Mouse (Mus musculus) 416B (cell line): ENCODE data around the gene Raver2.

Source experiments
- DNase-seq: peaks from one replicate; pipeline ENCODE4 v3.0.0; 2011; ENCODE audit warnings: low read depth

Raver2 gene

DNA sequence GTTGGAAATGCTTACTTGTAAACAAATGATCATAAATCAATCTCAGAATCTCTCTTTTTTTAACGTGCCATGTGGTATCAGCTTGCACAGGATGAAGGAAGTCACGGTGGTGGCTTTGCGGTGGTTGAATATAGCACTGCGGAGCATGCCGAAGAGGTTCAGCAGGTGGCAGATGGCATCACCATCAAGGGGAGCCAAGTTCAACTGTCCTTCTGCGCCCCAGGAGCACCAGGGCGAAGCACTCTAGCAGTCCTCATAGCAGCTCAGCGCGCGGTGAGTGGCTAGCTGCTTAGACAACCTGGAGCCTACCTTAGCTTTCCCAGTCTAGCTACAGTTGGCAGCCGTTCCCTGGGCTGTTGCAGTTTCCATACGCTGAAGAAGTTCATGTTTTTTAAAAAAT lies 38.3 kb downstream of the Raver2 start:
- no peak for DNase-seq

GRCm38 (mm10) chr4:101121002-101121401 lies 52.2 kb downstream of the Raver2 start:
- DNase-seq, result no peak

DNA sequence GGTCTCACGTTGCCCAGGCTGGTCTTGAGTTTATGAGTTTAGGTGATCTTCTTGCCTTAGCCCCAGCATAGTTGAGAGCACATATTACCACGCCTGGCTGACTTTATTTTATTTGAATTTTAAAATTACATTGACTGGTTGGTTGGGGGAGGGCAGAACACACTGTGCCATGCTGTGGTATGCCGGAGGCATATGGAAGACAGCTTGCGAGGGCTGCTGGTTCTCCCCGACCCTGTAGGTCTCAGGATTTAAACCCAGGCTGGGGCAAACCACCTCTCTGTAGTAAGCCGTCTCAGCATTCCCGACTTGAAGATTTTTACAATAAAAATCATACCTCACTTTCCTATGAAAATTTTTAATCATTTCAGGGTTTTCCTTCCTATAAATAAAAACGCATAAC lies 66.2 kb downstream of the Raver2 start:
- no peak for DNase-seq

GRCm38 (mm10) chr4:101135909-101136308 lies 67.1 kb downstream of the Raver2 start:
- DNase-seq, result no peak

GRCm38 (mm10) chr4:101137975-101138374 lies 69.2 kb downstream of the Raver2 start:
- DNase-seq, result no peak

DNA sequence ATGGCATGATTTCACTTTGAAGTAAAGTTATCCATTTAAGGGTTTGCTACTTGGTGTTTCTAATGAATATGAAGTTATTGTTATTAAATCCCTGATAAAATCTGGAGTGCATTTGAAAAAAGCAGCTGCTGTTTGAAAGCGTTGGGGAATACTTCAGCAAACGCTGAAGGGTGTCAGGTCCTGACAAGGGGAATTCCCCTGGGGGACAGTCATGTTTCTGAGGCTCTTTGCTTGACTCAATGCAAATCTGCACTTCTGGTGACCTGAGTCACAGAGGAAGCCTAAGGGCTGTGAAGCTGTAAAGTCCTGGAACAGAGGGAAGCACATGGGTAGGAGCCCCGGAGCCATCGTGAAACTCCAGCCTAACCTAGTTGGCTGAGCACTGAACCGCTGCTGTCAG lies 73.0 kb downstream of the Raver2 start:
- no peak for DNase-seq

DNA sequence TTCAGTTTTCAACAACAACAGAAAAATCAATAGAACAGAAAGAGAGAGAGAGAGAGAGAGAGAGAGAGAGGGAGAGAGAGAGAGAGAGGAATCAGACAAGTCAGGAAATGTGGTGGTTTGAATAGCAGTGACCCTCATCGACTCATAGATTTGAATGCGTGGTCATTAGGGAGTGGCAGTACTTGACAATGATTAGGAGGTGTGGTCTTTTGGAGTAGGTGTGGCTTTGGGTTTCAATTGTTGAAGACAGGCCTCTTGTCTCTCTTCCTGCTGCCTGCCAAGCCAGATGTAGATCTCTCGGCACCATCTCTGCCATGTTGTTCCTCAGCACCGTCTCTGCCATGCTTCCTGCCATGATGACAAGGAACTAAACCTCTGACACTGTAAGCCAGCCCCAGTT lies 75.1 kb downstream of the Raver2 start:
- DNase-seq, result no peak

GRCm38 (mm10) chr4:101144361-101144760 lies 75.6 kb downstream of the Raver2 start:
- no peak for DNase-seq

GRCm38 (mm10) chr4:101144790-101145189 lies 76.0 kb downstream of the Raver2 start:
- DNase-seq, result no peak

DNA sequence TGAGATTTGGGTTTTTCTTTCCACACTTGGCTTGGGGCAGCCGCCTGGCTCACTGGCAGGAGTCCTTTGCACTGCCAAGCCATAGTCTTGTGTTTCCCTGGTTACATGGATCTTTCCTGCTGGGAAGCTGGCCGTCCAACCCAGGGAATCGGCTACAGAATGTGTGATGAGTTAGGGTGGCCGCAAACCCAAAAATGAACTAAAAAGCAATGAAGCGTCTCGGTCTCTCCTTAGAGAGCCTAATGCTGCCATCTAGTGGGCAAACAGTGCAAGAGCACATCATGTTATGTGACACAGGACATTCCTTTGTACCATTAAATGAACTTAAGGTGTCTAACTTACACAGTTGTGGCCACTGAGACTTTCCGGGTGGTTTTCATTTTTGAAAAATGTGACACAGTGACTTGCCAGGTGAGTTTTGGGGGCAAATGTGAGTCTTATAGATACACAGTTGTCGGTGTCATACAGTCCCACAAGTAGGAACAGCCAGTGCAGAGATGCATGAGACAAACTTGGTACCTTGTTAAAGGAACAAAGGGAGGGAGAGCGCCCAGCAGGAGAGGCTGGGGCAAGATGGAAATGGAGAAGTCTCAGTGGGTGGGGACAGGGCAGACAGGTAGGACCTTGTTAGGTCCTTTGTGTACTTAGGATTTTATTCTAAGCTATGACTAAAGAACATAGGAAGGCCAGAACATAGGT lies 77.4 kb downstream of the Raver2 start:
- DNase-seq, result peak; percentile 76

- DNase-seq, result peak; percentile 36
Measured at GRCm38 (mm10) chr4:101146891-101147655, 78.3 kb downstream of the Raver2 start.

DNA sequence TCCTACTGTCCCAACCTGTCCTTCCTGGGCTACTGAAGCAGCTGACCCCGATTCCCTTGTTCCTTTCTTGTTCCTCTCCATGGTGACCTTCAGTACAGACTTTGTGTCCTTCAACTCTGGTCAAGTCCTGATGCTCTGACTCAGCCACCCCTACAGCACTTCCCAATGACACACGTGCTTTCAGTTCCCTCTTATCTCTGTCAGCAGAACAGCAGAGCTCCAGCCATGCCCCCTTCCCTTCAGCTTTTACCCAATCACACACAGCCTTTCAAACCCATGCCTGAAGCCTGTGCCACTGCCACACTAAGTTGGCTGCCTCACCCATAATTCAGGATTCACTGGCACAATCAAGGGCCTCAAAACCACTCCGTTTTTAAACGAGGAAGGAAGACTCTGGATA lies 86.8 kb downstream of the Raver2 start:
- peak; percentile 84 for DNase-seq

DNA sequence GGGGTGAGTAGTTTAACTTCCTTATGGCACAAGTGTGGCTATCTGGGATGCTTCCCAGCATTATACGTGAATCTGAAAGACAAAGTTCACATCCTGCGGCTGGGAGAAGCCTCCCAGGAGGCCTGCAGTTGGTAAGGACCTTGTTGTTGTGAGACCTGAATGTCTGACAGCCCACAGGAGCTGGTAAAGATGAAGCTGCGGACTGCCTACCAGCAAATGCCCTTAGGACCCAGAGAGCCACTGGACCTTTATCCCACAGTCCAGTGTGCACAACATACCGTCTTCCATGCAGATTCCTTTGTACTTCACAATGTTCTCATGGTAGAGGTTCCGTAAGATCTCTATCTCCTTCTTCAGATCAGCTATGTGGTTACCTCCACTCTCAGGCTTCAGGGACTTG lies 88.7 kb downstream of the Raver2 start:
- no peak for DNase-seq

GRCm38 (mm10) chr4:101158282-101158681 lies 89.5 kb downstream of the Raver2 start:
- DNase-seq, result no peak

GRCm38 (mm10) chr4:101159191-101159764 lies 90.5 kb downstream of the Raver2 start:
- DNase-seq, result no peak

GRCm38 (mm10) chr4:101160821-101161220 lies 92.0 kb downstream of the Raver2 start:
- no peak for DNase-seq

DNA sequence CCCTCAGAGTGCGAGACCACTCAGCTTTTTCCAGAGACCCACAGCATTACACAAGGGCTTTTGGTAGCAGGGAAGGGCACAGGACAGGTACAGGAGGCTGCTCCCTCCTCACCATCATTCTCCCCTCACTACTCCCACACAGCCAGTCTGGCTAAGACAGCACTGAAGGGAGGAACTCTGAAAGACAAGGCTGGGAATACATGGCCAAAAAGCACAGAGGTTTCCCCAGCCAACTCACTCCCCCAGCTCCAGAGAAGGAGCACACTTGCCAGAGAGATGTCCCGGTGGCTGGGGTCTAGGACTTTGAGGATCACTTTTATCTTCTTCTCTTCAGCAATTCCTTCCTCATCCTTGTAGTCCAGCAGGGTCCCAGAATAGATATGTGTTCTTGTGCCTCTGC lies 95.4 kb downstream of the Raver2 start:
- no peak for DNase-seq

DNA sequence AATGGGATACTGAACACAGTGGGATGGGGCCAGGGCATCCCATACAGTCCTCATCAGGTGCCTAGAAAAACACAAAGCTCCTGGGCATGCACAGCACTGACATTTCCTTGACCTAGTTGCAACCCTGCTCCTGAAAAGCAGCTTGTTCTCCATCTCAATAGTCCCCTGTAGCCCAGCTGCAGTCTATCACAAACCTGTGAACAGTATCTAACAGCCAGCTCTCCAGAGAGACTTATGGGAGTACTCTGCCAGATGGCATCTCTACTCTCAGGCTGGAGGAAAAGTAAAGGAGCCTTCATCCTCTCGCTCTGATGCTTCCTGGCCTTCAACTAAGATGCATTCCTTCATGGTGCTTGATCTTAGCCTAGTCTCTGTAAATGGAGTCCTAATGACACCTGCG lies 95.9 kb downstream of the Raver2 start:
- no peak for DNase-seq

DNA sequence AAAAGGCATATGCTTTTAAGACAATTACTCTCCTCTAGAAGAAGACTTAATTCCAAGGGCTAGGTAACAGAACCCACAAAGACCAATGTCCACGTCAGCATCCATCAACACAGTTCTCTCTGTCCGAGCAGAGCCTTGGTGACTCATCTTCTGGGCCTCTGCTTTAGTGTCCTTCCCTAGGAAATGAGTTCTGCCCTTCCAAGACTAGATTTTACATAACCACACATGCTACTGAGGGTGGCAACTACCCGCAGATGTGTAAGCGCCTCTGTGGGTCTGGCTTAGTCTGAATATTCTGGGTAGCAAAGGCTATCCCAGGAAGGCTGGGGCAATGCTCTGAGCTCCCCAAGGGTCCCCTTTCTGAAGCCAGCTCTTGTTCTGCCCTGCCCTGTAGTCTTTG lies 97.0 kb downstream of the Raver2 start:
- DNase-seq, result peak; percentile 59

- peak; percentile 79 for DNase-seq
Measured at GRCm38 (mm10) chr4:101167777-101168176, 99.0 kb downstream of the Raver2 start.

DNA sequence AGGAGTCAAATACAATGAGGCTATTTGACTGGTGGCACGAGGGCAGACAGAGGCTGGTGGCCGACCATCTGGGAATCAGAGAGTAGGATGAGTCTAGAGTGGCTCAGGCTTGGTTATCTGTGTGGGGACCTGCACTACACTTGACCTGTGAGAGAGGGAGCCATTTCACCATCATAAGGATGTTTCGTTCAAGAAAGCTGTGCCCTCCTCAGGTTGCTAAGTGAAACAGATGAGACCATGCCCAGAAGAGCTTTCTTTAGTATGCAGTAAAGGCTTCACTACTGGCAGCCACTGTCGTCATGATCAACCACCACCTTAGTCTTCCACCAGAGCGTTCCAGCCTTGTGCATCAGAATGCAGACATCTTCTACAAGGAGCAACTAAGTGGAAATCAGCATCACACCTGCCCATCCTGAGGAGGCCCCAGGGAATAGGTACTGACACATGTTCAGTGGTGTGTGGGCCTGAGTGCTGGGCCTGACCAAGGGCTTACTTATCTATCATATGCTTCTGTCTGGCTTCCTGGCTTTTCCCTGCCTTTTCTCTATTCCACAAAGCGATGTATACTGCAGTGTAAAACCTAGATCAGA lies 99.5 kb downstream of the Raver2 start:
- peak; percentile 70 for DNase-seq

DNA sequence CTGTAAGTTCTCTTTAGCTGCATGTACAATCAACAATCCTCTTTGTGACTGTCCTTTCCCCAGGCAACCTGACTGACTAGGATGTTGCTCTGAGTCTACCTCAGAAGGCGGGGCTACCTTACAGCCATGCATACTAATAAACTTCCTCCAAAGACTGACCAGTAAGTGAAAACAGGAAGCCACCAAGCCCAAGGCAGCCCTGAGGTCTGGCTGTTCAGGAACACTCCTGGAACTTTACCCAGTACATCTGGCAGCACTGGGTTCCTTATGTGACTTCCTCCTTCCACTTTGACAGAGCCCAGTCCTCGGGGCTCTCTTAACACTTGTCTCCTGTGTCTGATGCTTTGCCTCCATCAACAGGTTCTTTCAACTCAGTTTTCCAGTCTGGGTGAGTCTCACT lies 104.0 kb downstream of the Raver2 start:
- peak; percentile 85 for DNase-seq
